Mouse (Mus musculus) kidney, postnatal 4 days (tissue): ENCODE results near the gene Slu7.

Experiments used
- DNase-seq, 2 experiments: peaks; one replicate each; pipeline ENCODE4 v3.0.0; 2021; ENCODE audit warnings: mixed read lengths in 2 of 2

Gene Slu7

DNA sequence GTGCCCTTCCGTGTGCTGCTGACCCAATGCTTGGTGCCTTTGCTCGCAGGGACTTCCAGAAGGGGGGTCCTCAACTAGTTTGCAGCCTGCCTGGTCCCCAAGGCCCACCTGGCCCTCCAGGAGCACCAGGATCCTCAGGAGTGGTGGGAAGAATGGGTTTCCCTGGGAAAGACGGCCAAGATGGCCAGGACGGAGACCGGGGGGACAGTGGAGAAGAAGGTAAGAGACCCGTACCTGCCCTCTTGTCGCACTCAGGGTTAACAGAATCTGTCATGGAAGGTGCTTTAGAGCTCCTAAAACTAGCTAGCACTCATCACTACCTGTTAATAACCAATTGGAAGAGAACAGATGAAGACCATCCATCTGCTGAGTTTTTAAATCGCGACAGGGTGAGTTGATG, 52.3 kb downstream of the Slu7 start:
- no peak for DNase-seq

DNA sequence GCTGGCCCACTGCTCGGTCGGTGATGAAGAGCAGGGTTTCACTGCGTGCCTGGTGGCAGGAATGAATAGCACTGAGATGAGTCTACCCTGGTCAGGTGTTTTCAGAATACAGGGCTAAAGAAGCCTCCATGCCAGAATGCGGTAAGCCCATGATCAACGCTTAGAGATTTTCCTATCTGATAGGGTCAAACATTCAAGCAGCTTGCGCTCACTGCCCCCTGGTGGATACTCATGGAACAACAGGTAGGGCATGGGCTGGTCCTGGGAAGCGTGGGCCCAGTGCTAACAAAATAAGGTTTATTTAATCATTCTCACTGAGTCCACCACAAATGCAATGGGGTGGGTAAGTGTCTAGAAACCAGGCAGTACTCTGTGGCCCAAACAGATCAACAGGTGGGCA, 59.1 kb downstream of the Slu7 start:
- peak; percentile 89 to 90 for DNase-seq

DNA sequence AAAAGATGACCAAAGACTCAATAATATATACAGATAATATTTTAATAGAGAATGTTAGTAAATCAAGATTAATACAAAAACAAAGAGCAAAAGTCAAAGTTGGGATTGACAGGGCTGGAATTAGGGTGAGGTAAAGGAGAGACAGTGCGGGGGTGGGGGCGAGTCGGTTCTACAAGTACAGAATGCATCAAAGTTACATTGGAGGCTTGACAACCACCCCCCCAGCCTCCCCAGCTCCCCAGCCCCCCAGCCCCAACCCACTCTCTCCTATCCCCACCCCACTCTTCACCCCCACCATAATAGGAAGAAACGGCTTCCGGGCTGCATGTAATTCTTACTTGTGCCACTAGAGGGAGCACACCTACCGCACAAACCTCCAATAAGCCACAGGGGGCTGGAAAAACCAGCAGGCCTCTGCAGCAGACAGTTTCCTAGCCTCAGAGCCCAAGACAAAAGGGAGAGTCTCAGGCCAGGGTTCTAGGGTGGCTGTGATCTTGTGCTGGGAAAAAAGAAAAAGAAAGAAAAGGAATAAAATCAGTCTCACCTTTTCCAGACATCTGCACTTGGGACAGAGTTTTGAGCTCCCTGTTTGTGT, 60.4 kb downstream of the Slu7 start:
- DNase-seq: peak; percentile 82 to 85

GRCm38 (mm10) chr11:43495037-43495436, 61.5 kb downstream of the Slu7 start:
- peak; percentile 50 for DNase-seq

DNA sequence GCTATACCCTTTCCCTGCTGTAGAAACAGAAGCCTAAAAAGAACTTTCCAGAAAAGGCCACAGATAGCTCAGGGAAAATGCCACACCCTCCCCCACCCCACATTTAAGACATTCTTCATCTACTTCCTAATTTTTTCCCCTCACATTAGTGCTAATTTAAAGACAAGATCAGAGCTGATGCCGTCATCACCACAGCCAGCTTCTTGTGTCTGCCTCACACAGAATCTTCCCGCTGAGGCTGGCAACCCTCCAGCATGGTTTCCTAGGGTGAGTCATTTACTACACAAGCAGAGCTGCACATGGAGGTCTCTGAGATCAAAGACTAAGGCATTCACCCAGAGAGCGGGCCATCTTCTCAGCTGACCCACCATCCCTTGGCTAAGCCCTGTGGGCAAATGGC, 62.0 kb downstream of the Slu7 start:
- peak; percentile 67 to 78 for DNase-seq
